Mouse (Mus musculus) stomach, embryonic 15.5 days (tissue): ENCODE data around the gene Zdhhc24. TPM values are rescaled to one million over a fixed set of nuclear protein-coding genes. Genes with fewer than 3 reads are reported as not detected.
A peak's percentile ranks its signal among the peaks of the same experiment; 100 is the strongest.

Source experiments
- ATAC-seq: fragments of 200-750 bp; cut with Nextera tagmentation; 2 replicates; pipeline ENCODE4 v1.8.0; 2017; ENCODE audit warnings: low read depth, moderate number of reproducible peaks, moderate TSS enrichment; ENCODE audit not compliant: insufficient read depth, low FRiP score
- H3K27ac ChIP-seq: fragments of 300-500 bp; sonication (generic); 2 replicates; pipeline ENCODE4 v1.5.1; 2015; ENCODE audit warnings: mild to moderate bottlenecking, inconsistent platforms
- H3K27me3 ChIP-seq: fragments of 300-500 bp; sonication (generic); replicated peaks from 2 replicates; pipeline ENCODE4 v1.6.1; 2015; ENCODE audit warnings: inconsistent platforms
- H3K36me3 ChIP-seq: fragments of 300-500 bp; sonication (generic); 2 replicates; pipeline ENCODE4 v1.6.1; 2015; ENCODE audit warnings: inconsistent platforms
- H3K4me1 ChIP-seq: fragments of 300-500 bp; sonication (generic); 2 replicates; pipeline ENCODE4 v1.6.1; 2015; ENCODE audit warnings: inconsistent platforms
- H3K4me2 ChIP-seq: fragments of 300-500 bp; sonication (generic); 2 replicates; pipeline ENCODE4 v1.6.1; 2015; ENCODE audit warnings: mild to moderate bottlenecking, inconsistent platforms
- H3K4me3 ChIP-seq: fragments of 300-500 bp; sonication (generic); replicated peaks from 2 replicates; pipeline ENCODE4 v1.5.1; 2015; ENCODE audit warnings: inconsistent platforms
- H3K9ac ChIP-seq: fragments of 300-500 bp; sonication (generic); 2 replicates; pipeline ENCODE4 v1.6.1; 2015; ENCODE audit warnings: inconsistent platforms
- H3K9me3 ChIP-seq: fragments of 300-500 bp; sonication (generic); 2 replicates; pipeline ENCODE4 v1.6.1; 2016; ENCODE audit warnings: inconsistent platforms
- WGBS: fragments of 180-500 bp; shearing (Covaris S2); methylation state at CpG from one replicate; pipeline ENCODE4 v1.1.7; 2015; 5-methylcytosine and 5-hydroxymethylcytosine counted together
- polyA plus RNA-seq: library from polyadenylated mRNA; unstranded; fragments of >200 nt; fragmentation: Nextera tagmentation; extraction: Ambion mirVana; gene quantifications from 2 replicates; pipeline ENCODE4 v1.2.1, GENCODE M21; 2015

Gene Zdhhc24
- polyA plus RNA-seq, 1 experiment from 2014 or later = 11.4 TPM

- Histone ChIP-seq H3K27me3 (0 out of 2 replicates have a peak, but pooled peaks cover 4% of the 10 kb centered on the region), H3K36me3 (no peaks in the 10 kb centered on the region), H3K27ac (no peak overlapping the region), H3K4me3 (peak overlapping the region; percentile 98), H3K9ac (no peak overlapping the region; the same call in 1 of the 2 replicates), H3K9me3 (no peaks in the 10 kb centered on the region), H3K4me1 (peaks cover 12% of the 10 kb centered on the region), H3K4me2 (peak overlapping the region; percentile 95)
- no peak for ATAC-seq
- 58% methylated on average over 10 of the region's 10 CpGs for WGBS
Observed at GRCm38 (mm10) chr19:4879324-4879703, 846 bp downstream of the Zdhhc24 start.

- H3K4me2 ChIP-seq = no peak overlapping the region
- no peak overlapping the region for H3K4me3 ChIP-seq
- WGBS = 81% methylated on average over 4 of the region's 4 CpGs
- no peaks in the 10 kb centered on the region for H3K27me3 ChIP-seq
- no peak overlapping the region for H3K27ac ChIP-seq
- no peak; the same call in 1 of the 2 replicates for ATAC-seq
- no peaks in the 10 kb centered on the region for H3K9me3 ChIP-seq
- 0 out of 2 replicates have a peak, but pooled peaks cover 3% of the 10 kb centered on the region for H3K4me1 ChIP-seq
- H3K9ac ChIP-seq = no peak overlapping the region
- H3K36me3 ChIP-seq = no peaks in the 10 kb centered on the region
Observed at GRCm38 (mm10) chr19:4883961-4884360, 5.5 kb downstream of the Zdhhc24 start.

GRCm38 (mm10) chr19:4889791-4890190 is 11.3 kb downstream of the Zdhhc24 start:
- Histone ChIP-seq H3K27me3 (no peaks in the 10 kb centered on the region), H3K4me2 (no peak overlapping the region), H3K36me3 (no peaks in the 10 kb centered on the region), H3K27ac (no peak overlapping the region), H3K4me1 (no peaks in the 10 kb centered on the region), H3K4me3 (no peak overlapping the region), H3K9ac (no peak overlapping the region), H3K9me3 (no peaks in the 10 kb centered on the region)
- no peak for ATAC-seq
- WGBS = 83% methylated on average over 10 of the region's 10 CpGs

- peak; percentile 66 for ATAC-seq
- Histone ChIP-seq H3K27me3 (no peaks in the 10 kb centered on the region), H3K9ac (no peak overlapping the region), H3K27ac (no peak overlapping the region), H3K9me3 (no peaks in the 10 kb centered on the region), H3K4me2 (no peak overlapping the region), H3K36me3 (no peaks in the 10 kb centered on the region), H3K4me1 (no peaks in the 10 kb centered on the region), H3K4me3 (no peak overlapping the region)
- WGBS = 69% methylated on average over 3 of the region's 3 CpGs
Observed at GRCm38 (mm10) chr19:4891798-4892197, 13.3 kb downstream of the Zdhhc24 start.

GRCm38 (mm10) chr19:4896780-4897520 is 18.5 kb downstream of the Zdhhc24 start:
- WGBS = 58% methylated on average over 21 of the region's 21 CpGs
- H3K4me3 ChIP-seq = no peak overlapping the region
- ATAC-seq = no peak
- no peaks in the 10 kb centered on the region for H3K9me3 ChIP-seq
- H3K4me1 ChIP-seq = no peaks in the 10 kb centered on the region
- no peak overlapping the region for H3K4me2 ChIP-seq
- H3K36me3 ChIP-seq = no peaks in the 10 kb centered on the region
- no peak overlapping the region for H3K27ac ChIP-seq
- no peaks in the 10 kb centered on the region for H3K27me3 ChIP-seq
- no peak overlapping the region for H3K9ac ChIP-seq

GRCm38 (mm10) chr19:4898972-4899371 is 20.5 kb downstream of the Zdhhc24 start:
- H3K4me3 ChIP-seq = no peak overlapping the region
- no peaks in the 10 kb centered on the region for H3K4me1 ChIP-seq
- H3K4me2 ChIP-seq = no peak overlapping the region
- no peaks in the 10 kb centered on the region for H3K9me3 ChIP-seq
- H3K27me3 ChIP-seq = no peaks in the 10 kb centered on the region
- ATAC-seq = no peak
- H3K9ac ChIP-seq = no peak overlapping the region
- no peaks in the 10 kb centered on the region for H3K36me3 ChIP-seq
- 62% methylated on average over 9 of the region's 9 CpGs for WGBS
- H3K27ac ChIP-seq = no peak overlapping the region

- WGBS = 72% methylated on average over 3 of the region's 3 CpGs
- no peak overlapping the region for H3K4me2 ChIP-seq
- no peaks in the 10 kb centered on the region for H3K9me3 ChIP-seq
- no peak overlapping the region for H3K9ac ChIP-seq
- H3K27ac ChIP-seq = no peak overlapping the region
- ATAC-seq = no peak
- H3K27me3 ChIP-seq = no peaks in the 10 kb centered on the region
- H3K4me3 ChIP-seq = no peak overlapping the region
- H3K4me1 ChIP-seq = no peaks in the 10 kb centered on the region
- no peaks in the 10 kb centered on the region for H3K36me3 ChIP-seq
Observed at GRCm38 (mm10) chr19:4899888-4900287, 21.4 kb downstream of the Zdhhc24 start.

- peak within 1 kb of the TSS; percentile 61; the same call in 1 of the 2 replicates for H3K9ac ChIP-seq
- H3K27me3 ChIP-seq = no peaks in the 10 kb centered on the region
- WGBS = 9% methylated on average over 31 of the region's 31 CpGs
- H3K36me3 ChIP-seq = peaks cover 31% of the 10 kb centered on the region
- 0 out of 2 replicates have a peak, but pooled peaks cover 3% of the 10 kb centered on the region for H3K4me1 ChIP-seq
- peak within 1 kb of the TSS; percentile 68 for H3K4me3 ChIP-seq
- peak within 1 kb of the TSS; percentile 65 for H3K4me2 ChIP-seq
- H3K9me3 ChIP-seq = no peaks in the 10 kb centered on the region
- no peak within 1 kb of the TSS for H3K27ac ChIP-seq
- peak; percentile 56; the same call in 1 of the 2 replicates for ATAC-seq
Observed at GRCm38 (mm10) chr19:4905979-4906794, 27.7 kb downstream of the Zdhhc24 start, which contains the start of gene Bbs1. Gene Bbs1 (minus strand): TSS chr19:4906628.

GRCm38 (mm10) chr19:4908107-4908506 is 29.6 kb downstream of the Zdhhc24 start:
- ATAC-seq = no peak
- H3K36me3 ChIP-seq = peaks cover 34% of the 10 kb centered on the region
- H3K27ac ChIP-seq = no peak overlapping the region
- no peaks in the 10 kb centered on the region for H3K9me3 ChIP-seq
- H3K4me1 ChIP-seq = 0 out of 2 replicates have a peak, but pooled peaks cover 3% of the 10 kb centered on the region
- H3K4me3 ChIP-seq = no peak overlapping the region
- H3K27me3 ChIP-seq = no peaks in the 10 kb centered on the region
- H3K4me2 ChIP-seq = no peak overlapping the region
- H3K9ac ChIP-seq = no peak overlapping the region
- WGBS = 86% methylated on average over 4 of the region's 4 CpGs

GRCm38 (mm10) chr19:4909376-4909775 is 30.9 kb downstream of the Zdhhc24 start:
- H3K9me3 ChIP-seq = no peaks in the 10 kb centered on the region
- 91% methylated on average over 7 of the region's 7 CpGs for WGBS
- peaks cover 46% of the 10 kb centered on the region for H3K36me3 ChIP-seq
- H3K27me3 ChIP-seq = no peaks in the 10 kb centered on the region
- no peak for ATAC-seq
- H3K27ac ChIP-seq = no peak overlapping the region
- no peak overlapping the region for H3K4me2 ChIP-seq
- H3K9ac ChIP-seq = no peak overlapping the region
- H3K4me3 ChIP-seq = no peak overlapping the region
- H3K4me1 ChIP-seq = 0 out of 2 replicates have a peak, but pooled peaks cover 3% of the 10 kb centered on the region

- Histone ChIP-seq H3K4me3 (no peak overlapping the region), H3K36me3 (peaks cover 54% of the 10 kb centered on the region), H3K4me2 (no peak overlapping the region), H3K4me1 (no peaks in the 10 kb centered on the region), H3K9ac (no peak overlapping the region), H3K27ac (no peak overlapping the region), H3K27me3 (no peaks in the 10 kb centered on the region), H3K9me3 (no peaks in the 10 kb centered on the region)
- WGBS = 89% methylated on average over 15 of the region's 15 CpGs
- ATAC-seq = no peak
Observed at GRCm38 (mm10) chr19:4915924-4916603, 37.6 kb downstream of the Zdhhc24 start.
